Mouse (Mus musculus) forebrain, embryonic 13.5 days (tissue): ENCODE measurements around the gene Psrc1. TPM values are rescaled to one million over a fixed set of nuclear protein-coding genes. Genes with fewer than 3 reads are reported as not detected.

ENCODE experiments used
- ATAC-seq: fragments of 200-750 bp; cut with Nextera tagmentation; 2 replicates; pipeline ENCODE4 v1.8.0; 2017
- H3K27ac ChIP-seq: fragments of 300-500 bp; sonication (generic); 2 replicates; pipeline ENCODE4 v1.5.1; 2015; ENCODE audit warnings: inconsistent platforms, mild to moderate bottlenecking, moderate library complexity
- H3K27me3 ChIP-seq: fragments of 300-500 bp; sonication (generic); 2 replicates; pipeline ENCODE4 v1.6.1; 2015; ENCODE audit warnings: mild to moderate bottlenecking, inconsistent platforms
- H3K36me3 ChIP-seq: fragments of 300-500 bp; sonication (generic); 2 replicates; pipeline ENCODE4 v1.6.1; 2015; ENCODE audit warnings: mild to moderate bottlenecking, inconsistent platforms; ENCODE audit not compliant: poor library complexity, severe bottlenecking
- H3K4me1 ChIP-seq: fragments of 300-500 bp; sonication (generic); 2 replicates; pipeline ENCODE4 v1.6.1; 2015; ENCODE audit warnings: inconsistent platforms
- H3K4me2 ChIP-seq: fragments of 300-500 bp; sonication (generic); 2 replicates; pipeline ENCODE4 v1.6.1; 2015; ENCODE audit warnings: inconsistent platforms, mild to moderate bottlenecking, moderate library complexity
- H3K4me3 ChIP-seq: fragments of 300-500 bp; sonication (generic); 2 replicates; pipeline ENCODE4 v1.5.1; 2015; ENCODE audit warnings: mild to moderate bottlenecking, inconsistent platforms
- H3K9ac ChIP-seq: fragments of 300-500 bp; sonication (generic); 2 replicates; pipeline ENCODE4 v1.6.1; 2015; ENCODE audit warnings: mild to moderate bottlenecking, inconsistent platforms
- H3K9me3 ChIP-seq: fragments of 300-500 bp; sonication (generic); replicated peaks from 2 replicates; pipeline ENCODE4 v1.6.1; 2016; ENCODE audit warnings: inconsistent platforms
- WGBS: fragments of 180-500 bp; shearing (Covaris S2); methylation state at CpG from one replicate; pipeline ENCODE4 v1.1.7; 2015; 5-methylcytosine and 5-hydroxymethylcytosine counted together
- polyA plus RNA-seq: library from polyadenylated mRNA; unstranded; fragments of >200 nt; fragmentation: Nextera tagmentation; extraction: Ambion mirVana; gene quantifications from 2 replicates; pipeline ENCODE4 v1.2.1, GENCODE M21; 2015

The Psrc1 gene
- polyA plus RNA-seq, 1 experiment from 2014 or later = 68.6 TPM

DNA sequence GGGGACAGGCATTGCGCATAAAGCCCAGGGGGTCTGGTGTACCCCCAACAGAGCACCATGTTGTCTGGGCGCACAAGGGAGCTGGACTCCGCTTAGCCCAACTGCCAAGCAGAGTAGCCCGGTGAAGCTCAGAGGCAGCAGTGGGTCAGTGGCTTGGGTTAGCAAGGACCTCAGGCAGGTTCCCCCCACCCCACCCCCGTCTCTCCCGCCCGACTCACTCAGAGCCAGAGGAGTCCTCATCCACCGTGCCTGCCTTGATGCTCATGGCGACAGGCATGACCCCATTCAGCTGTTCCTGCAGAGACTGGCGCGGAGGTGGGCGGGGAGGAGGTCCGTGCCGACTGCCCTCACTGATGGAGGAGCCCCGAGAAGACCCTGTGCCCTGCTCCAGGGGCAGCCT is 9.2 kb downstream of the Psrc1 start:
- H3K9me3 ChIP-seq = no peaks in the 10 kb centered on the region
- peaks cover 74% of the 10 kb centered on the region for H3K36me3 ChIP-seq
- 51% methylated on average over 15 of the region's 15 CpGs for WGBS
- no peak for ATAC-seq
- H3K27me3 ChIP-seq = no peaks in the 10 kb centered on the region
- no peak overlapping the region for H3K4me3 ChIP-seq
- H3K9ac ChIP-seq = peak overlapping the region; percentile 16
- H3K27ac ChIP-seq = no peak overlapping the region
- H3K4me1 ChIP-seq = peaks cover 17% of the 10 kb centered on the region; the same call in 1 of the 2 replicates
- H3K4me2 ChIP-seq = no peak overlapping the region

DNA sequence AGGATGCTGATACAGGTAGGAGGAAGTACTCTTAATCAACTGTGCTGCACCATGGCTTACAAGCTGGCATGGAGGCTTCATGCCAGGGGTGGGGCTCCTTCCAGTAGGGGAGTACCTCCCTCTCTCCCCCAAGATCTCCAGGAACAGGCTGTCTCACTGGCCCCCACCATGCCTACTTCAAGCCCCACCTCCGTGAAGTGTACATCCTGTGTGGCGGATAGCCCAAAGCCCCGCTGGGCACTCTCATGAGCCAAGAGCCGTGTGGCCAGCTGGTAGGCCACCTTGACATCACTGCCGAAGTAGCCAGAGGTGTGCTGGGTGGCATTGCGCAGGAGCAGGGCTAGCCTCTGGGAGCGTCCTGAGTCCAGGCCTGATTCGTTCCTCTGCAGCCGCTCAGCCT is 14.6 kb downstream of the Psrc1 start:
- no peak for ATAC-seq
- H3K36me3 ChIP-seq = peaks cover 98% of the 10 kb centered on the region
- 89% methylated on average over 9 of the region's 9 CpGs for WGBS

DNA sequence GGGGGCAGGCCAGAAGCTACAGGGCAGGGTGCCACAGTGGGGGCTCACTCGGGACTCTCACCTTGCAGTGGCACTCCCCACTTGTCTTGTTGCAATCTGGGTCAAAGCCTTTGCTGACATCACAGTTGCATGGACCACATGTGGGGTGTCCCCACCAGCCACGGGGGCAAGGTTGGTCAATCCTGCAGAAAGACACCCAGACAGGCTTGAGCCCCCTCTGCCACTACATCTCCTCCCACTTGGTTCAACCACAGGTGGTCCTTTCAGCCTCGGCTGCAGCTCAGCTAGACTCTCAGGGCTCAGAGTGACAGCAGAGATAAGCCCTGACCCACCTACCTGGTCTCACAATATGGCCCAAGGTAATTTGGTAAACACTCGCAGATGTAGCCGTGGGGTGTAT is 16.8 kb downstream of the Psrc1 start:
- Histone ChIP-seq H3K27ac (no peak overlapping the region), H3K4me1 (peaks cover 17% of the 10 kb centered on the region), H3K27me3 (no peaks in the 10 kb centered on the region), H3K4me2 (no peak overlapping the region), H3K4me3 (no peak overlapping the region), H3K36me3 (peaks cover 98% of the 10 kb centered on the region), H3K9ac (no peak overlapping the region), H3K9me3 (no peaks in the 10 kb centered on the region)
- ATAC-seq = no peak
- WGBS = 89% methylated on average over 5 of the region's 5 CpGs

More for the DNA sequence above, 14.6 kb downstream of the Psrc1 start:
- Histone ChIP-seq H3K9ac (no peak overlapping the region), H3K27me3 (no peaks in the 10 kb centered on the region), H3K9me3 (no peaks in the 10 kb centered on the region), H3K27ac (no peak overlapping the region), H3K4me3 (no peak overlapping the region), H3K4me2 (no peak overlapping the region), H3K4me1 (peaks cover 11% of the 10 kb centered on the region)

DNA sequence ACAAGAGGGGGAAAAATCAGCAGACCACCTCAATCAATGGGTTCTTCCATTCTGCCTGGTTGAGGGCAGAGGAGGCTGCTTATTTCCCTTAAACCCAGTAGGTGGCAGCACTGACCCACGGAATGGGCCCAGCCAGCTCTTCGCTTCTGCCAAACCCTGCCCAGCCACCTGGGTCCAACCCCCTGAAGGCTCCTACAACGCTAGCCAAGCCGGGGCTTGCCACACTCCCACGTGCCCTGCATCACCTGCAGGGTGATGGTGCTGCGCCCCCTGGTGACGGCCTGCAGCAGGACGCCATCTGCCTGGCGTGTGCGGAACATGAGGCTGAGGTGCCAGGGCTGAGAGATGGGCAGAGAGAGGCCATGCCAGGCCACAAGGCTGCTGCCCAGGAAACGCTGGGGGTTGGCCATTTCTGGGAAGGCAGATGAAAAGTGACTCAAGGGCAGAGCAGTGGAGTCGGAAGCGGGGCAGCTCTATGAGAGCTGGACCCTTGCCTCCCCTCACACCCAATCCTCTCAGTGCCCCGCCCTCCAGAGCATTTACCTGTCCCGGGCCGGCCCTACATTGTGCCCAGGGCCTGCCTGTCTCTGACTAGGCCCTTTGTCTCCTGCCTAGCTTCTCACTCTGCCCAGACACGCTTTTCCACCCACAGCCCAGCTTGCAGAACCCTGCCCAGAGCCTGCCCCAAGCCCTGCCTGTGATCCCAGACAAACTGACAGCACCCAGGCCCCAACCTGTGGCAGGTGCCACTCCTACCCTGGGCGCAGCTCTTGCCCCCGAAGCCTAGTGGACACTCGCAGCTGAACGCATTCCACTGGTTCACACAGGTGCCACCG is 18.3 kb downstream of the Psrc1 start:
- Histone ChIP-seq H3K4me2 (no peak overlapping the region; the same call in 1 of the 2 replicates), H3K36me3 (peaks cover 98% of the 10 kb centered on the region), H3K27me3 (no peaks in the 10 kb centered on the region), H3K4me1 (peaks cover 32% of the 10 kb centered on the region), H3K9ac (peak overlapping the region; percentile 35; the same call in 1 of the 2 replicates), H3K4me3 (no peak overlapping the region), H3K9me3 (no peaks in the 10 kb centered on the region), H3K27ac (peak overlapping the region; percentile 45)
- 43% methylated on average over 22 of the region's 22 CpGs for WGBS
- ATAC-seq = peak; percentile 91

DNA sequence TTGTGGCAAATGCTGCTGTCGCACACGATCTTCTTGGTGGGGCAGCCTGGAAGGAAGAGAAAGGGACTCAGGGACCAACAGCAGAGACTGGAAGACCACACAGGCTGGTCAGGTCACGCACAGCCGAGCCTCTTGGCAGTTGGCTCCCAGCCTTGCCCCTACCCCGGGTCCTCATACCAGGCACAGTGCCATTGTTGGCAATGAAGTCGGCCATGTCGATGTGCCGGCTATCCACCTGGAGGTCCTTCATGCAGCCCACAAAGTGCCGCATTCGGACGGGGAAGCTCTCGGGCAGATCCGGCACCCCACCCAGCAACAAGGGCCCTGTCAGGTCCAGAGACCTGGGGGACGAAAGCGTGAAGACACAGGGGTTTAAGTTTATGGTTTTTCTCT is 18.9 kb downstream of the Psrc1 start:
- H3K9ac ChIP-seq = no peak overlapping the region
- H3K4me2 ChIP-seq = no peak overlapping the region
- H3K9me3 ChIP-seq = no peaks in the 10 kb centered on the region
- H3K36me3 ChIP-seq = peaks cover 97% of the 10 kb centered on the region
- no peak overlapping the region for H3K4me3 ChIP-seq
- peak overlapping the region; percentile 45 for H3K27ac ChIP-seq
- H3K27me3 ChIP-seq = no peaks in the 10 kb centered on the region
- peaks cover 35% of the 10 kb centered on the region for H3K4me1 ChIP-seq
- 77% methylated on average over 15 of the region's 15 CpGs for WGBS
- no peak for ATAC-seq

DNA sequence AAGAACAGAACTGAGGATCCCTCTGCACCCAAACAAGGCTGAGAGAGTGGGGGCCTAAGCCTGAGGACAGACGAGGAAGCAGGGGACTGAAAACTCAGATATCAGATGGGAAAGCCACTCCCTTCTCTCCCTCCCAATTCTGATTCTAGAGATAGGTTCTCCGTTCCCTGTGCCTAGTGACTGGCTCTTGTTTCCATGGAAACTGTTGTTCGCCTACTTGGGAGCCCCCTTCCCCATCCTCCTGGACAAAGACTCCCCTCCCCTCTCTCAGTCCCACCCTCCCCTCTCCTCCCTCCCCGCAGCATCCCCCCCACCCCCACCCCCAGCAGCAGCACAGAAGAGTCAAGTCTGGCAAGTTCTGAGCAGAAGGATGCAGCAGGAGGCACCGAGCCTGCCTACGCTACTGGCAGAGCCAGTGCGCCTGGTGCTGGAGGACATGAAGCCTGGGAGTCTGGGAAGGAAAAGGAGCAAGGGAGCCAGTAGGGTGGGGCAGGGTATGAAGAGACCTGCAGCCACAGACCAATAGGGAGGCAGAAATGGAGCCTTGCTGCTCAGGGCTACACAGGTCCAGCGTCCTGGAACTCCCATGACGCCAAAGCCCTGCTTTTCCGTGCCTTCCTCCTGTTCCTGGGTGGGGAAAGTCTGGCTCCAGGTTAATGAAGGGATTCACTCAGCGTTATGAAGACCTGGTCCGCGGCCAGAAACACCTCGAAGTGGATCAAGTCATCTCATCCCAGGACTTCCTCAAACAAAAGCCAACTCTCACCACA is 22.1 kb downstream of the Psrc1 start:
- H3K4me2 ChIP-seq = peak overlapping the region; percentile 40
- WGBS = 13% methylated on average over 14 of the region's 14 CpGs

DNA sequence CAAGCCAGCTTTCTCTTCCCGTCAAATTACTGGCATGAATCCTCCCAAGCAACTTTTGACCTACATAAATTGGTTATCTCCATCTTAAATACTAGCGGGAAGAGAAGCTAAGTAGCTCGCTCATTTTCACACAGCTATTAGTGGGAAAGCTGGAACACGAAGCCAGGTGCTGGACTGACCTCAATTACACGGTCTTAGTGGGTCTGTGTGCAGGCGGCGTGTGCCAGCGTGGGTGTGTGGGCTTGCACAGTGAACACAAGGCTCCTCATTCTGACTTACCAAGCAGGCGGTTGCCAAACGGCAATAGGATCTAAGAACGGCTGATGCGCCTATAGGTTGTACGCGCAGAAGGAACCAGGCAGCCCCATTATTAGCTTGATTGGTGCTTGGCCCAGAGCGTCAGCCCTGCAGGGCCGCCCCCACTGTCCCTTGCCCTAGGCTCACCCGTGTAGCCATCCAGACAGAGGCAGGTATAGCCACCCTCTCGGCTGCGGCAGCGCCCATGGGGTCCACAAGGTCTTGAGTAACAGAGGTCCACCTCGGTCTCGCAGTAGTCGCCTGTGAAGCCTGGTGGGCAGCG is 22.8 kb downstream of the Psrc1 start:
- ATAC-seq = no peak
- H3K27ac ChIP-seq = peak overlapping the region; percentile 88
- H3K27me3 ChIP-seq = no peaks in the 10 kb centered on the region
- 74% methylated on average over 24 of the region's 24 CpGs for WGBS
- H3K4me3 ChIP-seq = no peak overlapping the region
- peak overlapping the region; percentile 45; the same call in 1 of the 2 replicates for H3K9ac ChIP-seq
- no peaks in the 10 kb centered on the region for H3K9me3 ChIP-seq
- peak overlapping the region; percentile 40; the same call in 1 of the 2 replicates for H3K4me2 ChIP-seq
- peaks cover 73% of the 10 kb centered on the region for H3K36me3 ChIP-seq
- H3K4me1 ChIP-seq = peaks cover 67% of the 10 kb centered on the region

More for the DNA sequence above, 22.1 kb downstream of the Psrc1 start:
- Histone ChIP-seq H3K27ac (peak overlapping the region; percentile 88), H3K9ac (peak overlapping the region; percentile 45), H3K36me3 (peaks cover 80% of the 10 kb centered on the region), H3K4me3 (no peak overlapping the region), H3K27me3 (no peaks in the 10 kb centered on the region), H3K4me1 (peaks cover 60% of the 10 kb centered on the region), H3K9me3 (no peaks in the 10 kb centered on the region)
- peak; percentile 25 for ATAC-seq

DNA sequence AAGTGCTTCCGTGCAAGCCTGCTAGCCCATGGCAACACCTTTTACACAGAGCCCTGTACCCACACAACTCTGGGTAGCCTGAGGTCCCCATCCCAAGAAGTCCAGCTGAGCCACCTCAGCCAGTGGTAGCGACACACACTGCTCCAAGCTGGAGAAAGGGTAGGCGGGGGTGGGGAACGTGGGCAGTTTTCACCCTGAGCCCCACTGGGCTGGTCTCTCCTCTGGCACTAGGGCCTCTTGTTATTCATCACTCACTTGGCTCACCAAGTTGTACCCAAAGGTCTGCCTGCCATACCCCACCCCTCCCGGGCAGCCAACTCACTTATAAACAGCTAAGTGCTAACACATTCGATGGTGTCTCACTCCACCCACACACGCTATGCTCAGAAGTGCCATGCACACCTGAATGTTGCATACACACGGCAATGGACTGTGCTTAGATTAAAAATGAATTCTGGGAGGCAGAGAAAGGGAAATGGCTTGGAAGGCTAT is 24.9 kb downstream of the Psrc1 start:
- no peak overlapping the region for H3K9ac ChIP-seq
- no peaks in the 10 kb centered on the region for H3K27me3 ChIP-seq
- H3K36me3 ChIP-seq = peaks cover 75% of the 10 kb centered on the region
- 86% methylated on average over 8 of the region's 8 CpGs for WGBS
- ATAC-seq = no peak
- peaks cover 11% of the 10 kb centered on the region for H3K9me3 ChIP-seq
- no peak overlapping the region for H3K4me3 ChIP-seq
- peaks cover 70% of the 10 kb centered on the region for H3K4me1 ChIP-seq
- H3K4me2 ChIP-seq = peak overlapping the region; percentile 87; the same call in 1 of the 2 replicates
- no peak overlapping the region for H3K27ac ChIP-seq

DNA sequence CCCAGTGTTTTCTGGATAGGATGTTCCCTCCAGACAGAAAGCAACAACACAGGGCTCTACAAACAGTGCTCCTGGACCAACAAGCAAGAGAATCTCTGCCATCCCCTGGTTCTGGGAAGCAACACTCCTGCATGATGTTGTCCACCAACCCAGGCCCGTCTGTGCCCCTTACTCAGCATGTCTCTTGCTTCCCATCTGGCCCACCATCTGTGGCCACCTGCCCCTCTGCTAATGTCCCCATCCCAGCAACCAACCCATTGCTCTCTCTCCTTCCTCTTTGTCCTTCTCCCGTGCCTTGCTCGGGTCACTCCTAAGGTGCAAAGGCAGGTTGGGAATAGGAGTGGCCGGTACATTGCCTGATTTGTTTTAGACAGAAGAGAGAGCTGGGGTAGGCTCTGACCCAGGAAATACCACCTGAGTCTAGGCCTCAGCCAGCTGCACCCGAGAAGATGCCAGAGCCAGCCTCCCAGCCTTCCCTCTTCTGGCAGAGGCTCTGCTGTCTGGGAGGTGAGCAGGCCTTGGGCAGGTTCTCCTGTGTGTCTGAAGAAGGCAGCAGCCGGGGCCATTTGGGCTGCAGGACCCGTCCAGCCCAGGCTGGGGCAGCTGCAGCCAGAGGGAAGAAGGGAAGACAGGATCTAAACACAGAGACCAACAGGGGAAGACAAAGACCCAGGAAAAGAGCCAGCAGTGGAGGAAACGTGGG is 26.2 kb downstream of the Psrc1 start:
- H3K9ac ChIP-seq = peak overlapping the region; percentile 80
- H3K36me3 ChIP-seq = peaks cover 74% of the 10 kb centered on the region
- WGBS = 17% methylated on average over 8 of the region's 8 CpGs
- peaks cover 83% of the 10 kb centered on the region for H3K4me1 ChIP-seq
- no peaks in the 10 kb centered on the region for H3K27me3 ChIP-seq
- H3K27ac ChIP-seq = peak overlapping the region; percentile 98
- peaks cover 18% of the 10 kb centered on the region for H3K9me3 ChIP-seq
- H3K4me3 ChIP-seq = peak overlapping the region; percentile 43
- peak overlapping the region; percentile 87 for H3K4me2 ChIP-seq
- peak; percentile 4 for ATAC-seq

DNA sequence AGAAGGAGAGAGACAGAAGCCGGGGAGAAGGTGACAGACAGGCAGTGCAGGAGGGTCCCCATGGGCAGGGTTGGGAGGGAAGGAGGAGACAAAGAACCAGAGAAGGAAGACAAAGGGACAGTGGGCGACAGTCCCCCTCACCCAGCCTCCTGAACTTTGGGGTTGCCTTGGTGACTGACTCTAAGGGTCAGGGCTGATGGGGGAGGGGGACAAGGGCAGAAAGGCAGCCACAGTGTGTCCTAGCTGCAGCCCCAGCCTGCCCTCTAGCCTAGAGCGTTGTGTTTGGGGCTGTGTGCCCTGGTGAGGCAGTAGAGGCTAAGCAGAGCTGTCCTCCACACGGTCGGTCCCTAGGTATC is 26.7 kb downstream of the Psrc1 start:
- Histone ChIP-seq H3K4me1 (peaks cover 82% of the 10 kb centered on the region), H3K36me3 (peaks cover 69% of the 10 kb centered on the region)
- ATAC-seq = peak; percentile 36

DNA sequence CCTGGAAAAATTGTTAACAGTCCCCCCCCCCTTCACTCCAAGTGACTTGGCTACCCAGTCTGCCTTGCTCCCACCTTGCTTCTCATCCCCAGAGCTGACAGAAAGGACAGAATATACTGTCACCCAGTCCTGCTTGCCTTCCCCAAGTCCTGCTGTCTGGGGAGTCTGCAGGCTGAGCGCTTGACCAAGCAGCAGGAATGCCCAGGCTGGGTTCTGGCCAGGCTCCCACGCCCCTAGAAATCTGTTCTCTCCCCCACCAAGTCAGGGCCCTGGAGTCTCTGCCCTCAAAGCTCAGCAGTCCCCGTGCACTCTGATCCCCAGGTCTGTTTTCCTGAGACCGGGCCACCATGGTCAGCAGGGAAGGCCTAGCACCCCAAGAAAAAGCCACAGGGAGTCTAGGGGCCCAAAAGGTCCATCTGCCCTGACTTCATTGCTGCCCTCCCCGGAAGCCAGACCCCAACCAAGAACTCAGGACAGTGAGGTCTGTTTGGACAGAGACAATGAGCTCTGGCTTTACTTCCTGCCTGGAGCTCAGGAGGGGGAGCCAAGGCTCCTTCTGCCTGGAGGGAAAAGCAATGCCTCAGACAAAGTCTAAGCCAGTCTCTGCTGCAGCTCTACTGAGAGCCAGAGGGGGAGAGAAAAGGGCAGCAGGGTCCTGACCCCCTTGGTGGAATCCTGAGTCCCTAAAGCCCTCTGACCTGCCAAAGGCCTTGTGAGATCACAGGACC is 27.6 kb downstream of the Psrc1 start:
- peaks cover 76% of the 10 kb centered on the region for H3K4me1 ChIP-seq
- peak overlapping the region; percentile 43 for H3K4me3 ChIP-seq
- H3K9me3 ChIP-seq = peaks cover 18% of the 10 kb centered on the region
- H3K27ac ChIP-seq = peak overlapping the region; percentile 98
- peak overlapping the region; percentile 80 for H3K9ac ChIP-seq
- H3K36me3 ChIP-seq = peaks cover 60% of the 10 kb centered on the region
- peak; percentile 3; the same call in 1 of the 2 replicates for ATAC-seq
- H3K27me3 ChIP-seq = no peaks in the 10 kb centered on the region
- WGBS = 16% methylated on average over 5 of the region's 5 CpGs
- H3K4me2 ChIP-seq = peak overlapping the region; percentile 87

More for the DNA sequence above, 26.7 kb downstream of the Psrc1 start:
- no peaks in the 10 kb centered on the region for H3K27me3 ChIP-seq
- 2% methylated on average over 4 of the region's 5 CpGs for WGBS
- peak overlapping the region; percentile 87 for H3K4me2 ChIP-seq
- peak overlapping the region; percentile 43 for H3K4me3 ChIP-seq
- peak overlapping the region; percentile 98 for H3K27ac ChIP-seq
- H3K9me3 ChIP-seq = peaks cover 18% of the 10 kb centered on the region
- peak overlapping the region; percentile 80 for H3K9ac ChIP-seq
